Mouse (Mus musculus): Measurements from ENCODE around the gene Zbtb46.

GRCm38 (mm10) chr2:181381631-181382306 lies 77.5 kb downstream of the Zbtb46 start:
- TF ChIP-seq CTCF (IDR thresholded peaks at IDR 0.05), result no peak
- TF ChIP-seq EP300 (IDR thresholded peaks at IDR 0.05), result no peak

All from lung, postnatal 0 days (tissue).